8 mouse cellular contexts compared by ENCODE assay signal in the genomic region with DNA sequence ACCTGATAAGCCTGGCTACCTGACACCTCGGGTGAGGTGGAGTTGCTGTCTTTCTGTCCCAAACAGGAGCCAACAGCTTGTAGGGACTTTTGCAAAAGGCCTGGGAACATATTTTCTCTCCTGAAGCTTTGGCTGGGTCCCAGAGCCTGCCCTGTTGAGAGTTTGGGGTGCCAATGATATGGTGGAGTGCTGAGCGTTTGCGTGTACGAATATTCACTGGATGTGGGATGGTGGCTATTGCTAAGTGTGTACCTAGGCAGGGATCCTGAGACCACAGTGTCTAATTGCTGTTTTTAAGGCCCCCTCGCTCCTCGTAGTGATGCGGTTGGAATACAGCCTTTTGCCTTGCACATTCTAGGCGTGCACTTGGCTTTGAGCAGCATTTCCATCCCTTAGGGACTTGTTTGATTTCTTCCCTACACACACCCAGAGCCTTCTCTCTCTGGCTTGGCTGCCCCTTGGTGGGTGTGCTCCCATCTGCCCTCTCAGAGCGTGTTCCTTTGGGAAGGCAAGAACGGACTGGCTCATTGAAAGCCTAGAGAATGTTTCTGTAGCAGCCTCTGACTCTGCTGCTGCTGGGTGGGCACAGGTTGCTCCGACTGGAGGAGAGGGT. TPM values are rescaled to one million over a fixed set of nuclear protein-coding genes. Genes with fewer than 3 reads are reported as not detected.
DNase-seq lines count a peak whose midpoint lies in the region; ATAC-seq lines count a peak whose summit lies in the region.

No protein-coding gene starts in this region.

- peaks cover 11% of the 10 kb centered on the region; the same call in 1 of the 2 replicates for H3K27me3 ChIP-seq in kidney, embryonic 14.5 days (ENCODE audit: control insufficient read depth, insufficient read depth, low read length)
- H3K27me3 ChIP-seq in heart, embryonic 13.5 days (replicated peaks) = peaks cover 6% of the 10 kb centered on the region
- H3K27me3 ChIP-seq in liver, embryonic 13.5 days = no peaks in the 10 kb centered on the region

- DNase-seq in kidney, adult 8-10 months = no peak
- peak; percentile 68 for DNase-seq in NIH3T3 (ENCODE audit: low read depth)
- no peak for DNase-seq in liver, embryonic 13.5 days
- DNase-seq in thymus, postnatal 25 days = no peak
- no peak for DNase-seq in embryo, embryonic 9.5 days (ENCODE audit: extremely low spot score)

- peak overlapping the region; percentile 93 for H3K4me2 ChIP-seq in kidney, embryonic 14.5 days (replicated peaks; ENCODE audit: low read depth, low read length)
- H3K4me2 ChIP-seq in heart, embryonic 13.5 days = peak overlapping the region; percentile 84
- peak overlapping the region; percentile 89 for H3K4me2 ChIP-seq in liver, embryonic 13.5 days

- H3K9ac ChIP-seq in kidney, embryonic 14.5 days (ENCODE audit: low read depth, low read length) = peak overlapping the region; percentile 75; the same call in 1 of the 2 replicates
- peak overlapping the region; percentile 92 for H3K9ac ChIP-seq in heart, embryonic 13.5 days
- peak overlapping the region; percentile 87 for H3K9ac ChIP-seq in liver, embryonic 13.5 days

- H3K9me3 ChIP-seq in kidney, embryonic 14.5 days (ENCODE audit: control insufficient read depth, low read length) = no peaks in the 10 kb centered on the region
- H3K9me3 ChIP-seq in heart, embryonic 13.5 days = no peaks in the 10 kb centered on the region
- H3K9me3 ChIP-seq in liver, embryonic 13.5 days (replicated peaks) = no peaks in the 10 kb centered on the region

- H3K4me1 ChIP-seq in kidney, embryonic 14.5 days (ENCODE audit: control insufficient read depth, insufficient read depth, low read length) = peaks cover 18% of the 10 kb centered on the region; the same call in 1 of the 2 replicates
- H3K4me1 ChIP-seq in heart, embryonic 13.5 days = peaks cover 51% of the 10 kb centered on the region
- peaks cover 71% of the 10 kb centered on the region for H3K4me1 ChIP-seq in liver, embryonic 13.5 days (replicated peaks)

- no peak overlapping the region for H3K27ac ChIP-seq in kidney, embryonic 14.5 days (ENCODE audit: low read depth, low read length)
- H3K27ac ChIP-seq in heart, embryonic 13.5 days (replicated peaks) = peak overlapping the region; percentile 86
- peak overlapping the region; percentile 89 for H3K27ac ChIP-seq in liver, embryonic 13.5 days

- no peak for ATAC-seq in kidney, embryonic 14.5 days (ENCODE audit: low FRiP score, low TSS enrichment)
- ATAC-seq in heart, embryonic 13.5 days (ENCODE audit: extremely low read depth, insufficient number of reproducible peaks, low FRiP score, low TSS enrichment) = no peak
- no peak for ATAC-seq in liver, embryonic 13.5 days (ENCODE audit: low read depth)
- ATAC-seq in CD4-positive, CD25-positive, alpha-beta regulatory T cell, adult 4 months = no peak

- 55% methylated on average over 11 of the region's 11 CpGs for WGBS in kidney, embryonic 14.5 days
- WGBS in heart, embryonic 13.5 days = 35% methylated on average over 11 of the region's 11 CpGs
- WGBS in liver, embryonic 13.5 days (ENCODE audit: insufficient replicate concordance) = 50% methylated on average over 11 of the region's 11 CpGs

- H3K4me3 ChIP-seq in kidney, embryonic 14.5 days (ENCODE audit: low read length) = peak overlapping the region; percentile 84
- H3K4me3 ChIP-seq in heart, embryonic 13.5 days = peak overlapping the region; percentile 88
- peak overlapping the region; percentile 88 for H3K4me3 ChIP-seq in liver, embryonic 13.5 days (replicated peaks)

- no peaks in the 10 kb centered on the region for H3K36me3 ChIP-seq in kidney, embryonic 14.5 days (ENCODE audit: control insufficient read depth, insufficient read depth, low read length)
- peaks cover 16% of the 10 kb centered on the region for H3K36me3 ChIP-seq in heart, embryonic 13.5 days
- peaks cover 17% of the 10 kb centered on the region for H3K36me3 ChIP-seq in liver, embryonic 13.5 days

RNA-seq across cellular contexts. Expression of a gene that starts 1.0 kb away (rescaled TPM):
- polyA plus RNA-seq in kidney, embryonic 14.5 days (2014; fragmentation: Nextera tagmentation; extraction: Ambion mirVana) = 4.0 and 7.5 TPM in 2 replicates
- polyA plus RNA-seq in heart, embryonic 13.5 days (2015; fragmentation: Nextera tagmentation; extraction: Ambion mirVana) = 7.7 and 8.6 TPM in 2 replicates
- polyA plus RNA-seq in liver, embryonic 13.5 days (2015; fragmentation: Nextera tagmentation; extraction: Ambion mirVana) = 5.2 and 7.5 TPM in 2 replicates
- 10 to 100 TPM; 17.2 to 34.7 TPM for polyA plus RNA-seq in CD4-positive, CD25-positive, alpha-beta regulatory T cell, adult 4 months (2017; shearing (Covaris generic))

RNA-seq across cellular contexts. Expression of a gene that starts 8.3 kb away (rescaled TPM):
- 0.51 and 0.54 TPM in 2 replicates for polyA plus RNA-seq in kidney, embryonic 14.5 days (2014; fragmentation: Nextera tagmentation; extraction: Ambion mirVana)
- polyA plus RNA-seq in heart, embryonic 13.5 days (2015; fragmentation: Nextera tagmentation; extraction: Ambion mirVana) = 1.2 and 1.4 TPM in 2 replicates
- 6.0 and 6.5 TPM in 2 replicates for polyA plus RNA-seq in liver, embryonic 13.5 days (2015; fragmentation: Nextera tagmentation; extraction: Ambion mirVana)
- not detected for polyA plus RNA-seq in CD4-positive, CD25-positive, alpha-beta regulatory T cell, adult 4 months (2017; shearing (Covaris generic))

RNA-seq across cellular contexts. Expression of a gene that starts 39.0 kb away (rescaled TPM):
- 93.9 and 103 TPM in 2 replicates for polyA plus RNA-seq in kidney, embryonic 14.5 days (2014; fragmentation: Nextera tagmentation; extraction: Ambion mirVana)
- 56.2 and 56.5 TPM in 2 replicates for polyA plus RNA-seq in heart, embryonic 13.5 days (2015; fragmentation: Nextera tagmentation; extraction: Ambion mirVana)
- 122 and 128 TPM in 2 replicates for polyA plus RNA-seq in liver, embryonic 13.5 days (2015; fragmentation: Nextera tagmentation; extraction: Ambion mirVana)
- polyA plus RNA-seq in CD4-positive, CD25-positive, alpha-beta regulatory T cell, adult 4 months (2017; shearing (Covaris generic)) = 10 to 100 TPM; 40.9 to 59.2 TPM

RNA-seq across cellular contexts. Expression of a gene that starts 50.2 kb away (rescaled TPM):
- not detected in 2 replicates for polyA plus RNA-seq in kidney, embryonic 14.5 days (2014; fragmentation: Nextera tagmentation; extraction: Ambion mirVana)
- polyA plus RNA-seq in heart, embryonic 13.5 days (2015; fragmentation: Nextera tagmentation; extraction: Ambion mirVana) = 0.08 and 0.28 TPM in 2 replicates
- not detected in 2 replicates for polyA plus RNA-seq in liver, embryonic 13.5 days (2015; fragmentation: Nextera tagmentation; extraction: Ambion mirVana)
- not detected for polyA plus RNA-seq in CD4-positive, CD25-positive, alpha-beta regulatory T cell, adult 4 months (2017; shearing (Covaris generic))
